Mouse (Mus musculus): Measurements from ENCODE around the gene Syt9.

Gene Syt9

DNA sequence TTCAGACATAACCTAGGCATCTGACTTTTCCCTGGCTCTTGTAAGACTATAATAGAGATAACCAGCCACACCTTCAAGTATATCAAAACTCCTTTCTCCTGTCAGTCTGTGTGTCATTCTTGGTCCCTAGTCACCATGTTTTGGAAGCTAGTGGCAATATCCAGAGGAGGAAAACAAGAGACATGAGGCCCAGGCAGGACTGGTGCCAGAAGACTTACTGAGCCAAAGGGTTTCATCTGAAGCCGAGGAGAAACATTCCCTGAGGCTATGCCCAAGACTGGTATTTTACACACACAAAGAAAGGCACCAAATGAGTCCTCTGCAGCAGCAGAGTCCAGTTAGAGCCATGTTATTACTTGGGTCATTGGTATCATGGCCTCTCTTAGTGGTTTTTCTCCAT, 174.5 kb downstream of the Syt9 start:
- DNase-seq (ENCODE audit: low spot score in 2 of 2) = no peak

DNA sequence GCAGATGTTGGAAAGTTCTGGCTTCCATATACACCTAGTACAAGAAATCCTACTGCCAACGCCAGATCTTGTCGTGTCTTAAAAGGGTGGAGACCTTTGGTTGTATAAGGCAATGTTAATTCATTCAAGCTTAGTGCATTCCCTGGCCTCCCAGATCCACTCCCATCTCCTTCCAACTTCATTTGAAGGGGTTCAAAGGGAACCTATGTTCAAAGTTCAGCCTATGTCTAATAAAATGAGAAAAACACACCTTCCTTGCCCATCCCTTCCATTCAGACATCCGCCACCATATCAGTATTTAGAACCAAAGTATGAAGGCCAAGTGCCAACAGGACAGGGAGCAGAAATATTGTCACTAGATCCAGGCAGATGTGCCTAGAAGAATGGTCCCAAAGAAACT, 177.3 kb downstream of the Syt9 start:
- DNase-seq (ENCODE audit: low spot score in 2 of 2) = no peak

- DNase-seq (ENCODE audit: low spot score in 2 of 2) = no peak
Measured at GRCm38 (mm10) chr7:107553461-107553860, 182.9 kb downstream of the Syt9 start.

DNA sequence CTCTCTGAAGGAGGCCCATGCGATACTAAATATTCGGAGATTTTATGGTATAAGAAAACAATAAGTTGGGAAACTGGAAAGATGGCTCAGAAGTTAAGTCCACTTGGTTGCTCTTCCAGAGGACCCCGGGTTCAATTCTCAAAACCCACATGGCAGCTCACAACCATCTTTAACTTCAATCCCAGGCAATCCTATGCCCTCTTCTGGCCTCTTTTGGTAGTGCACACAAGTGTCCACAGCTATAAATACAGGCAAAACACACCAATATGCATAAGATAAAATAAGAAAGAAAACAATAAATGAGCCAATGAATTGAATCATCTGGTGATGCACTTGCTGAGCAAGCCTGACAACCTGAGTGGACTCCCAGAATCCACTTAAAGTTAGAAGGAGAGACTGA, 185.4 kb downstream of the Syt9 start:
- peak in 1 of 2 experiments; percentile 9 for DNase-seq (ENCODE audit: low spot score in 2 of 2)

DNA sequence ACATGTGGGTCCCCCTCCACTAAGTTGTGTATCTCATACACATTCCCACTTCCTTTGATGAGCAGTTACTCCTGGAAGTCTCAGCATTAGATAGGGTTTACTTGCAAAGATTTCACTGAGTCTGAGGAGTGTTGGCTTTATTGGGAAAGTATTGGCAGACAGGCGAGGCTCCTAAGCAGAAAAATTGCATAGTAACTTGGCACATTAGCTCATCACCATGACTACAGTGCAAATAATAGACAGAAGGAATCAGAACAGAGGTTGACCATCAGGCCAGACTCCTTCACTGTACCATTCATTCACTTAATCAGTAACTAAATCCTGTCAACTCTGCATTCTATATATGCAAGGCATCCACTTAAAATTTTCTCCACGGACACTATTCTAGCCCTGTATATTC, 190.1 kb downstream of the Syt9 start:
- no peak for DNase-seq (ENCODE audit: low spot score in 2 of 2)

GRCm38 (mm10) chr7:107561584-107561983, 191.1 kb downstream of the Syt9 start:
- no peak for DNase-seq (ENCODE audit: low spot score in 2 of 2)

DNA sequence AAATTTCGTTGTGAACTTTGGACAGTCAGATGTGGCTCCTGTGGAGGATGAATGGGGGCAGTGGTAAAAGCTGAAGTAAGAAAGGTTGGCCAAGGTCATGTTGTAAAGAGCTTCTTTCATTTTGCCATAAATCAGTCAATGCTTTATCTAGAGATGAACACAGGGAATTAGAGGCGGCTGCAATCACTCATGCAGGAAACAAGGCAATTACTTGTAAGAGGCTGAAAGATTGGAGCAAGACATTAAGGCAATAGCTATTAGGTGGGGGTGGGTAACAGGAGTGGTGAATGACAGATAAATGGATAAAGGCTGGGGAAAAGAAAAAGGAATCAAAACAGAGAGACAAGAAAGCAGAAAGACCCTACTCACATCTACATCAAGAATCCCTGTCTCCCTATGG, 193.2 kb downstream of the Syt9 start:
- no peak for DNase-seq (ENCODE audit: low spot score in 2 of 2)

GRCm38 (mm10) chr7:107567261-107567671, 196.7 kb downstream of the Syt9 start, which contains the start of gene Olfml1:
Gene Olfml1, plus strand, starts transcription at chr7:107567446.
- DNase-seq (ENCODE audit: low spot score in 2 of 2) = peak; percentile 3 to 10

GRCm38 (mm10) chr7:107567674-107568073, 197.1 kb downstream of the Syt9 start:
- no peak for DNase-seq (ENCODE audit: low spot score in 2 of 2)

- no peak for DNase-seq (ENCODE audit: low spot score in 2 of 2)
Measured at GRCm38 (mm10) chr7:107568971-107569370, 198.4 kb downstream of the Syt9 start.

- DNase-seq (ENCODE audit: low spot score in 2 of 2) = no peak
Measured at GRCm38 (mm10) chr7:107573856-107574255, 203.3 kb downstream of the Syt9 start.

GRCm38 (mm10) chr7:107574276-107574675, 203.7 kb downstream of the Syt9 start:
- DNase-seq (ENCODE audit: low spot score in 2 of 2) = no peak

- peak in 1 of 2 experiments; percentile 13 for DNase-seq (ENCODE audit: low spot score in 2 of 2)
Measured at GRCm38 (mm10) chr7:107592641-107593040, 222.1 kb downstream of the Syt9 start.

- DNase-seq (ENCODE audit: low spot score in 2 of 2) = no peak
Measured at GRCm38 (mm10) chr7:107593904-107594303, 223.4 kb downstream of the Syt9 start.

DNA sequence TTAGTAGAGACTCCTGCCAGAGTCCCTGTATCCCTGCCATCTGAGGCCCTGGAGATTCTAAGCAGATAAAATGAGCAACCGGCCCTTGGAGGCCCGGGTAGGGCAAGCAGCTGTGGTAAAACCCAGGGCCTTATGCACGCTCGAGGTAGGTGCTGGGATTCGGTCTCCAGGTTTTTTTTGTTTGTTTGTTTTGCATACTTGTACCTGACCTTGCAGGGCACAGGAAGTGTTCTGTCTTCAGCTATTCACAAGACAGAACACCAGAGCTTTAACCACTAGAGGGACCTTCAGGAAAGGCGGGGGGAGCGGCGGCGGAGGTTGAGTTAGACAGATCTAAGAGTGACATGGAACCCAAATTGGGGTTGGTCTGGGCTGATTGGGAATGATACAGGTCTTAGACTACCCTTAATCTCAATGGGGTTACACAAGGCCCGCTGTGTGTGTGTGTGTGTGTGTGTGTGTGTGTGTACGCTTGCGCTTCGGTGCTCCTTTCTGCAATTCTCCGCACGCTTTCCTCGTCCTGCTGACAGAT, 223.9 kb downstream of the Syt9 start:
- peak; percentile 30 to 49 for DNase-seq (ENCODE audit: low spot score in 2 of 2)

DNA sequence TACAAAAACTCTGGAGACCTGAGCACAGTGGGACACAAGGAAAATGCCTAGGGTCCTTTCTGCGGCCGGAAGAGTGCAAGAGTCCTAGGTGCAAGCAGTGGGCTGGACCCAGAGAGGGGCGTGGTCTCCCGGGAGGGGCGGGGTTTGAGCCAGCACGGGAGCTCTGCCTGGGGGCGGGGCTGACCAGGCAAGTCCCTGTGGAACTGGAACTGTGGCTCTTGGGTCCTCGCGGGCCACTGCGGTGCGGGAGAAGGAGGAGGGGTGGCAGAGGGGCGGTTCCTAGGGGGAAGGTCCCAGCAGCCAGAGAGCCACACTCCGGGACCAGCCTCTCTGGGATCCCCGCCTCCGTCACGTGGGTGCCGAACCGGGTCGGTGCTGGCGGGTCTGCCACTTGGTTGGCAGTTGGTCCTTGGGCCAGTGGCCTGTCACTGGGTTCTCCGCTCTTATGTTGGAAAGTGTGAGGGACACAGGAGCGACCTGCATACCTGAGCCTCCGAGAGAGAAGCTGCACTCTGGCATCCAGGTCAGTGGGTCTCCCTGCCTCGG, 224.4 kb downstream of the Syt9 start, which contains the start of gene Ppfibp2:
Gene Ppfibp2 (plus strand): TSS at position 351 of the 546 bp plus-strand sequence.
- DNase-seq (ENCODE audit: low spot score in 2 of 2) = peak; percentile 70 to 77

DNA sequence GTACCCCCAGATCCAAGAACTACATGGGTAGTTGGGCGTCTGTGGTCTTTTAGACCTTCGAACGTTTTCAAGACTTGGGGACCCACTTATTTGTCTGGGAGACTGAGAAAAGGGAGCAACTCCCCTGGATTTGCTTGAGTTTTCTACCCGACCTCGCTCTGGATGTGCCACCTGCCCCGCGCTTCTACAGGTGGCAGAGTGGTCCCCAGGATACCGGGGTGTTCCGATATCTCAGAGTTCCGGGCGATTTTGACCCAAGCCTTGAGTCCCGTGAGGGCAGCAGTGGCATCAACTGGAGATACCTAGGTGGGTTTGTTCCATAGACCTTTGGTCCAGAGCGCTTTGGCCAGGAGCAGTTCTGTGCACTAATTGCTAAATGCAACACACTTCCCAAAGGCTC, 224.9 kb downstream of the Syt9 start:
- no peak for DNase-seq (ENCODE audit: low spot score in 2 of 2)

DNA sequence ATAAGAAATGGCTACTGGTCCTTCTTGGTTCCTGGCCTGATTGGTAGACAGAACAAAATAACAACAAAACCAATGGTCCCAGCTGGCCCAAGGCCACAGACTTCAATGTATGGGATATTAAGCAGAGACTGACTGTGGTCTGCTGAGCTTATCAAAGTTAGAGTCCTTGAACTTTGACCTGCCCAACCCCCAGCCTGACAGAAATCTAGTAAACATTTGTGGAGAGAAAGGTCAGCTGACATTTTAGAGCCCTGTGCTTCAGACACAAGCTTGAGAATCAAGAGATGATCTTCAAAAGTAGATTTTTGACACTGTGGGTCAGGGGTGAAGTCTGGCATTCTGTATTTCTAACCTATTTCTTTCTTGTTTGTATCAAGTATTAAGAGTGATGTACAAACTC, 226.2 kb downstream of the Syt9 start:
- DNase-seq (ENCODE audit: low spot score in 2 of 2) = no peak

- no peak for DNase-seq (ENCODE audit: low spot score in 2 of 2)
Measured at GRCm38 (mm10) chr7:107597956-107598355, 227.4 kb downstream of the Syt9 start.
